Mouse (Mus musculus): Measurements from ENCODE around the gene Qsox1. TPM values are rescaled to one million over a fixed set of nuclear protein-coding genes. Genes with fewer than 3 reads are reported as not detected.

Qsox1 gene
- polyA plus RNA-seq (2012; rRNA removed; ENCODE audit: low replicate concordance), result 137 and 140 TPM in 2 replicates

GRCm38 (mm10) chr1:155812581-155813499 lies at the start of gene Qsox1:
Gene Qsox1, minus strand, starts transcription at chr1:155812889.

GRCm38 (mm10) chr1:155751484-155752255 lies 61.0 kb downstream of the Qsox1 start, which contains the start of gene Lhx4:
Gene Lhx4, minus strand, starts transcription at chr1:155751684.

Other genes with a start within 250 kb of the Qsox1 start
- not detected in 2 replicates for gene Lhx4, start 61.2 kb downstream of the Qsox1 start, polyA plus RNA-seq (2012; rRNA removed; ENCODE audit: low replicate concordance)
- 4.8 and 7.1 TPM in 2 replicates for gene Cep350, start 160.4 kb upstream of the Qsox1 start, polyA plus RNA-seq (2012; rRNA removed; ENCODE audit: low replicate concordance)
- gene Tor1aip2, start 222.5 kb upstream of the Qsox1 start, polyA plus RNA-seq (2012; rRNA removed; ENCODE audit: low replicate concordance), result 50.8 and 97.2 TPM in 2 replicates
- 30.6 and 38.0 TPM in 2 replicates for gene Tor1aip1, start 223.6 kb upstream of the Qsox1 start, polyA plus RNA-seq (2012; rRNA removed; ENCODE audit: low replicate concordance)